Mouse (Mus musculus): Measurements from ENCODE around the gene Tbc1d23. TPM values are rescaled to one million over a fixed set of nuclear protein-coding genes. Genes with fewer than 3 reads are reported as not detected.
A peak's percentile ranks its signal among the peaks of the same experiment; 100 is the strongest.

Gene Tbc1d23
- total RNA-seq, 2 experiments from 2014 or later = 24.6 to 29.0 TPM

- DNase-seq = no peak
Measured at GRCm38 (mm10) chr16:57163694-57164093, 67.6 kb downstream of the Tbc1d23 start.

GRCm38 (mm10) chr16:57162841-57163240, 68.5 kb downstream of the Tbc1d23 start:
- DNase-seq = no peak

- DNase-seq = no peak
Measured at GRCm38 (mm10) chr16:57159835-57160234, 71.5 kb downstream of the Tbc1d23 start.

- DNase-seq = no peak
Measured at GRCm38 (mm10) chr16:57157728-57158127, 73.6 kb downstream of the Tbc1d23 start.

GRCm38 (mm10) chr16:57157076-57157475, 74.2 kb downstream of the Tbc1d23 start:
- no peak for DNase-seq

- DNase-seq = no peak
Measured at GRCm38 (mm10) chr16:57155899-57156298, 75.4 kb downstream of the Tbc1d23 start.

GRCm38 (mm10) chr16:57151437-57151836, 79.9 kb downstream of the Tbc1d23 start:
- no peak for DNase-seq

- no peak for DNase-seq
Measured at GRCm38 (mm10) chr16:57144741-57145140, 86.6 kb downstream of the Tbc1d23 start.

- no peak for DNase-seq
Measured at GRCm38 (mm10) chr16:57133611-57134010, 97.7 kb downstream of the Tbc1d23 start.

GRCm38 (mm10) chr16:57132326-57132725, 99.0 kb downstream of the Tbc1d23 start:
- DNase-seq = no peak

GRCm38 (mm10) chr16:57131544-57131943, 99.8 kb downstream of the Tbc1d23 start:
- DNase-seq = no peak

GRCm38 (mm10) chr16:57130752-57131400, 100.4 kb downstream of the Tbc1d23 start:
- no peak for DNase-seq

- no peak for DNase-seq
Measured at GRCm38 (mm10) chr16:57127825-57128224, 103.5 kb downstream of the Tbc1d23 start.

- DNase-seq = no peak
Measured at GRCm38 (mm10) chr16:57126268-57126667, 105.0 kb downstream of the Tbc1d23 start.

GRCm38 (mm10) chr16:57122682-57123445, 108.4 kb downstream of the Tbc1d23 start:
- DNase-seq = no peak

- no peak for DNase-seq
Measured at GRCm38 (mm10) chr16:57121816-57122415, 109.4 kb downstream of the Tbc1d23 start.

- peak; percentile 89 for DNase-seq
Measured at GRCm38 (mm10) chr16:57120913-57121815, 110.1 kb downstream of the Tbc1d23 start, which contains the start of gene Tomm70a. Tomm70a (plus strand) TSS chr16:57121703.

Other genes starting within 250 kb of the Tbc1d23 start
- gene Tmem45a2, start 160.1 kb downstream of the Tbc1d23 start, total RNA-seq (2021) = not detected
- gene Tomm70a, start 109.8 kb downstream of the Tbc1d23 start, total RNA-seq (2021) = 10 to 100 TPM; 39.7 to 40.4 TPM
- 10 to 100 TPM; 34.5 to 35.0 TPM for gene Nit2, start 64.2 kb downstream of the Tbc1d23 start, total RNA-seq (2021)
- not detected for gene Tmem30c, start 61.4 kb upstream of the Tbc1d23 start, total RNA-seq (2021)
- 10 to 100 TPM; 53.5 to 60.3 TPM for gene Filip1l, start 121.6 kb upstream of the Tbc1d23 start, total RNA-seq (2021)